Mouse (Mus musculus) CH12.LX (cell line): ENCODE measurements at regions not wholly inside any gene's neighbourhood (a gene's known extent, or its start where the extent isn't known, plus 50 kb on each side); places are given as distances from the start of the nearest gene placed in this dataset.

ENCODE experiments used
- DNase-seq: peaks from one replicate; pipeline ENCODE4 v3.0.0-alpha.2; 2013; ENCODE audit errors: extremely low read depth
- H3K27ac ChIP-seq: 2 replicates; pipeline ENCODE4 v1.5.1; 2012; ENCODE audit warnings: low read depth, mild to moderate bottlenecking, control low read depth, moderate library complexity; ENCODE audit not compliant: insufficient read depth
- H3K27me3 ChIP-seq: replicated peaks from 2 replicates; pipeline ENCODE3; 2012; ENCODE audit warnings: inconsistent platforms
- H3K36me3 ChIP-seq, 2 experiments: replicated peaks in 1 of 2; 2 replicates each; pipeline versions ENCODE3 to v1.6.1; 2012; ENCODE audit warnings: inconsistent platforms in 1 of 2, low read length in 1 of 2, mild to moderate bottlenecking in 1 of 2, mixed read lengths in 1 of 2, moderate library complexity in 1 of 2; ENCODE audit not compliant: control insufficient read depth in 1 of 2, insufficient read depth in 1 of 2
- H3K4me1 ChIP-seq, 2 experiments: 2 replicates each; pipeline ENCODE4 v1.6.1; 2012; ENCODE audit warnings: inconsistent platforms in 1 of 2, moderate library complexity in 1 of 2; ENCODE audit not compliant: insufficient read depth in 2 of 2, control insufficient read depth in 1 of 2
- H3K4me2 ChIP-seq: 2 replicates; pipeline ENCODE4 v1.6.1; 2012; ENCODE audit warnings: low read depth, mild to moderate bottlenecking, control low read depth; ENCODE audit not compliant: poor library complexity, insufficient read depth, severe bottlenecking
- H3K4me3 ChIP-seq, 3 experiments: fragments of 150-350 bp in 1 of 3; sonication (generic) in 1 of 3; replicated peaks in 1 of 3; 2 replicates each; pipeline versions ENCODE3 to v1.5.1; 2011 to 2012; ENCODE audit warnings: low read depth in 2 of 3, low read length in 2 of 3, mild to moderate bottlenecking in 2 of 3, moderate library complexity in 2 of 3, control low read depth in 1 of 3, improper control_type of control experiment in 1 of 3, inconsistent platforms in 1 of 3, mixed read lengths in 1 of 3; ENCODE audit not compliant: poor library complexity in 1 of 3
- H3K79me2 ChIP-seq: replicated peaks from 2 replicates; pipeline ENCODE4 v1.6.1; 2012; ENCODE audit warnings: mild to moderate bottlenecking, moderate library complexity; ENCODE audit not compliant: control insufficient read depth, poor library complexity, insufficient read depth, severe bottlenecking; ENCODE audit errors: extremely low read depth
- H3K9ac ChIP-seq: 2 replicates; pipeline ENCODE4 v1.6.1; 2012; ENCODE audit warnings: low read depth, mild to moderate bottlenecking, control low read depth, moderate library complexity; ENCODE audit not compliant: insufficient read depth
- H3K9me3 ChIP-seq: replicated peaks from 2 replicates; pipeline ENCODE3; 2012; ENCODE audit warnings: low read length, inconsistent platforms, mixed read lengths
- BHLHE40 ChIP-seq: IDR thresholded peaks from 2 replicates; pipeline ENCODE4 v1.6.1; 2011; ENCODE audit warnings: mild to moderate bottlenecking, low read depth, low read length, improper control_type of control experiment
- CTCF ChIP-seq, 2 experiments: IDR thresholded peaks in 1 of 2; conservative IDR thresholded peaks in 1 of 2; 2 replicates each; pipeline ENCODE4 v1.5.1; 2011 to 2012; ENCODE audit warnings: low read depth in 2 of 2, low read length in 2 of 2, improper control_type of control experiment in 1 of 2, inconsistent platforms in 1 of 2, mild to moderate bottlenecking in 1 of 2, moderate library complexity in 1 of 2
- ELF1 ChIP-seq: IDR thresholded peaks from 2 replicates; pipeline ENCODE4 v1.6.1; 2014; ENCODE audit warnings: low read depth, mild to moderate bottlenecking, inconsistent platforms, low read length, improper control_type of control experiment
- EP300 ChIP-seq: IDR thresholded peaks from 2 replicates; pipeline ENCODE4 v1.6.1; 2011; ENCODE audit warnings: low read length, improper control_type of control experiment
- KAT2A ChIP-seq: IDR thresholded peaks from 2 replicates; pipeline ENCODE4 v1.6.1; 2012; ENCODE audit warnings: low read length, improper control_type of control experiment, inconsistent platforms; ENCODE audit not compliant: insufficient replicate concordance
- MAFK ChIP-seq: IDR thresholded peaks from 2 replicates; pipeline ENCODE4 v1.6.1; 2011; ENCODE audit warnings: low read length, improper control_type of control experiment; ENCODE audit not compliant: insufficient replicate concordance
- MAX ChIP-seq: IDR thresholded peaks from 2 replicates; pipeline ENCODE4 v1.6.1; 2011; ENCODE audit warnings: low read length, improper control_type of control experiment
- MEF2A ChIP-seq: IDR thresholded peaks from 2 replicates; pipeline ENCODE4 v1.6.1; 2014; ENCODE audit warnings: low read depth, mild to moderate bottlenecking, inconsistent platforms, low read length, improper control_type of control experiment, borderline replicate concordance
- MXI1 ChIP-seq: IDR thresholded peaks from 2 replicates; pipeline ENCODE4 v1.6.1; 2011; ENCODE audit warnings: mild to moderate bottlenecking, low read depth, low read length, improper control_type of control experiment
- MYC ChIP-seq: IDR thresholded peaks from 2 replicates; pipeline ENCODE4 v1.6.1; 2011; ENCODE audit warnings: low read depth, mild to moderate bottlenecking, improper control_type of control experiment, low read length
- NELFE ChIP-seq: IDR thresholded peaks from 2 replicates; pipeline ENCODE4 v1.6.1; 2011; ENCODE audit warnings: low read depth, low read length, improper control_type of control experiment
- NRF1 ChIP-seq: IDR thresholded peaks from 2 replicates; pipeline ENCODE4 v1.6.1; 2014; ENCODE audit warnings: low read depth, mild to moderate bottlenecking, inconsistent platforms, low read length, improper control_type of control experiment, moderate library complexity
- PAX5 ChIP-seq: IDR thresholded peaks from 2 replicates; pipeline ENCODE4 v1.6.1; 2012; ENCODE audit warnings: low read length, inconsistent platforms, mixed read lengths
- POLR2A ChIP-seq: IDR thresholded peaks from 2 replicates; pipeline ENCODE4 v1.6.1; 2011; ENCODE audit warnings: low read depth, mild to moderate bottlenecking, improper control_type of control experiment, low read length
- POLR2AphosphoS2 ChIP-seq: IDR thresholded peaks from 2 replicates; pipeline ENCODE4 v1.6.1; 2011; ENCODE audit warnings: low read depth, low read length, improper control_type of control experiment
- RAD21 ChIP-seq: IDR thresholded peaks from 2 replicates; pipeline ENCODE4 v1.6.1; 2011; ENCODE audit warnings: low read depth, mild to moderate bottlenecking, low read length, improper control_type of control experiment, moderate library complexity
- RCOR1 ChIP-seq: conservative IDR thresholded peaks from 2 replicates; pipeline ENCODE4 v1.6.1; 2012; ENCODE audit warnings: low read depth, mild to moderate bottlenecking, inconsistent platforms, low read length, improper control_type of control experiment
- SIN3A ChIP-seq: IDR thresholded peaks from 2 replicates; pipeline ENCODE4 v1.6.1; 2012; ENCODE audit warnings: low read length, improper control_type of control experiment, inconsistent platforms
- SMC3 ChIP-seq: IDR thresholded peaks from 2 replicates; pipeline ENCODE4 v1.6.1; 2011; ENCODE audit warnings: low read depth, low read length, improper control_type of control experiment
- TBP ChIP-seq: conservative IDR thresholded peaks from 2 replicates; pipeline ENCODE4 v1.6.1; 2011; ENCODE audit warnings: low read depth, low read length, improper control_type of control experiment
- ZKSCAN1 ChIP-seq: IDR thresholded peaks from 2 replicates; pipeline ENCODE4 v1.6.1; 2012; ENCODE audit warnings: low read depth, inconsistent platforms, low read length, improper control_type of control experiment, borderline replicate concordance
- ZMIZ1 ChIP-seq: IDR thresholded peaks from 2 replicates; pipeline ENCODE4 v1.6.1; 2012; ENCODE audit warnings: low read depth, mild to moderate bottlenecking, inconsistent platforms, low read length, improper control_type of control experiment
- ZNF384 ChIP-seq: IDR thresholded peaks from 2 replicates; pipeline ENCODE4 v1.6.1; 2012; ENCODE audit warnings: low read depth, low read length, improper control_type of control experiment, inconsistent platforms
- dilution Hi-C: fragments of 300-500 bp; cut with MboI; formaldehyde crosslinking; loops from 2 replicates; pipeline ENCODE4 v1.14.3; 2020; ENCODE audit warnings: low sequenced_read_pairs; ENCODE audit not compliant: extremely low pct_unique_long_range_greater_than_20kb, extremely low pct_ligation_motif_present
- in situ Hi-C: fragments of 300-500 bp; cut with MboI; formaldehyde crosslinking; loops from 3 replicates; pipeline ENCODE4 v1.14.3; 2019; ENCODE audit warnings: low sequenced_read_pairs, low pct_ligation_motif_present, low pct_unique_long_range_greater_than_20kb, mixed read lengths

- Histone ChIP-seq H3K36me3 (no peaks in the 10 kb centered on the region), H3K4me3 (no peak overlapping the region), H3K9me3 (no peaks in the 10 kb centered on the region), H3K27me3 (no peaks in the 10 kb centered on the region), H3K79me2 (no peaks in the 10 kb centered on the region), H3K4me1 (peaks cover 0 to 9% of the 10 kb centered on the region in 2 experiments; a peak in 2 of 4 replicates), H3K9ac (no peak overlapping the region), H3K27ac (no peak overlapping the region), H3K4me2 (no peak overlapping the region)
- DNase-seq = no peak
- no peak for TF ChIP-seq PAX5
- in situ Hi-C loops = no loop called here
- dilution Hi-C loops = no loop called here
These were observed 253.7 kb downstream of the Stim2 start for GRCm38 (mm10) chr5:54252038-54252437.

- dilution Hi-C loops = no loop called here
These were observed 255.7 kb downstream of the Stim2 start for GRCm38 (mm10) chr5:54254005-54254404.

DNA sequence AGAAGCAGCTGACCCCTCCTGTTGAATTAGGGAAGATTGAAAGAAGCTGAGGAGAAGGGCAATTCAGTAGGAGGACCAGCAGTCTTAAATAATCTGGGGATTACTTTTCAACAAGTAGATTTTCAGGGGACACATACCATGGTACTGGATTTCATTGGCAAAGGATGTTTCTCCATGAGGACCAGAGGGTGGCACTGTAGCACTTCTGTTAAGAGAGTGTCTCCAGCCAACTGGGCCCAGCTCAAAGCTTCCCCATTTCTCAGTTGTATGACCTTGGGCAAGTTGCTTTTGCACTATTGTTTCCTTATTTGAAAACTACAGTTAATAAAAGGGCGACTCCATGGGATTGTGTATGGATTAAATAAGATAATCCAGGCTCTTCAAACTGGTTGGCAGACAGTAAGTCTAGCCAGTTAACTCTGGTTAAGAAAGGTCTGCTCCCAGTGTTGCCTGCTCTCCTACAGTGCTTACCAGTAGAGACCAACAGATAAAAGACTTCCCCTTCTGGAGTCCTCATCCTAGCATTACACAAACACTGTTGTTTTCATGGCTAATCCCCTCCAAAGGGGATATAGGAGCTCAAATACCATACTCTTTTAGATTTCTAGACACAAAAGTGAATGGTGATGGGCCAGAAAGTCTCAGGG, 259.9 kb downstream of the Stim2 start:
- in situ Hi-C loops = no loop called here
- Histone ChIP-seq H3K4me2 (no peak overlapping the region), H3K27me3 (no peaks in the 10 kb centered on the region), H3K4me3 (no peak overlapping the region), H3K79me2 (no peaks in the 10 kb centered on the region), H3K9ac (no peak overlapping the region), H3K4me1 (peaks cover 0 to 3% of the 10 kb centered on the region in 2 experiments; a peak in 1 of 4 replicates), H3K27ac (no peak overlapping the region), H3K36me3 (no peaks in the 10 kb centered on the region), H3K9me3 (no peaks in the 10 kb centered on the region)
- TF ChIP-seq NELFE = no peak
- TF ChIP-seq BHLHE40 = no peak
- no peak for TF ChIP-seq ZNF384
- TF ChIP-seq POLR2A = no peak
- peak; percentile 85 for TF ChIP-seq RAD21
- peak; percentile 64 for TF ChIP-seq SMC3
- TF ChIP-seq ELF1 = no peak
- TF ChIP-seq CTCF (conservative IDR thresholded peaks at IDR 0.05 in 1 of 2, IDR thresholded peaks at IDR 0.05 in 1 of 2; ENCODE audit: low read depth in 2 of 2, low read length in 2 of 2) = peak; percentile 26 to 73
- no peak for TF ChIP-seq MAFK
- no peak for TF ChIP-seq MXI1
- TF ChIP-seq ZMIZ1 = no peak
- peak; percentile 64 for DNase-seq
- dilution Hi-C loops = no loop called here

More at GRCm38 (mm10) chr5:54254005-54254404, 255.7 kb downstream of the Stim2 start:
- no peak overlapping the region for H3K9ac ChIP-seq
- TF ChIP-seq ZMIZ1 (no peak), NELFE (no peak), MAX (no peak), RCOR1 (no peak), TBP (no peak), EP300 (no peak), POLR2AphosphoS2 (no peak), MEF2A (no peak), NRF1 (no peak), MXI1 (no peak), PAX5 (no peak), RAD21 (no peak), ZKSCAN1 (no peak), SIN3A (no peak), KAT2A (no peak), MYC (no peak)
- TF ChIP-seq, all 38 proteins: peak for 0
- peaks cover 0 to 9% of the 10 kb centered on the region in 2 experiments; a peak in 2 of 4 replicates for H3K4me1 ChIP-seq
- H3K4me3 ChIP-seq = no peak overlapping the region
- no peak overlapping the region for H3K4me2 ChIP-seq
- H3K79me2 ChIP-seq = no peaks in the 10 kb centered on the region
- H3K36me3 ChIP-seq = no peaks in the 10 kb centered on the region
- in situ Hi-C loops = no loop called here
- no peak overlapping the region for H3K27ac ChIP-seq
- H3K9me3 ChIP-seq = no peaks in the 10 kb centered on the region
- no peaks in the 10 kb centered on the region for H3K27me3 ChIP-seq
- no peak for DNase-seq
